Comparison of ENCODE assay signal across 25 mouse cellular contexts in the genomic region with DNA sequence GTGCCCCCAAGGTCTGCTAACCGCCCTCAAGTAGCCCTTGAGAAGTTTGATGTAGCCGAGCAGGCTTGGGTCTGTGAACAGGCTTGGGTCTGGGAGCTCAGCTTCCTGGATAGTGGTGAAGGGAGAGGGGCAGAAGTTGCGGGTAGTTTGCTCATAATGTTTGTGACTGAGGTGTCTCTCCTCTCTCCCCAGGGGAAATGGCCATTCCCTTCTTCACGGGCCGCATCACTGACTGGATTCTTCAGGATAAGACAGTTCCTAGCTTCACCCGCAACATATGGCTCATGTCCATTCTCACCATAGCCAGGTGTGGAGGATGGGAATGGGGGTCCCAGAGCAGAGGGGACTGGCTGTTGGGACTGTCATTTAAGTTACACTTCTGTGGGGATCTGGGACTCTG. TPM values are rescaled to one million over a fixed set of nuclear protein-coding genes. Genes with fewer than 3 reads are reported as not detected.
DNase-seq lines count a peak whose midpoint lies in the region; ATAC-seq and TF ChIP-seq lines count a peak whose summit lies in the region.
"Had no signal": no experiment of that assay in that cellular context is flagged by ENCODE, and none has a peak within 500 bp of the region (broad histone marks: within the 10 kb centered on the region; RNA-seq: fewer than 3 reads in every experiment).

No protein-coding gene starts in this region.

- H3K27ac ChIP-seq in liver, postnatal 0 days (ENCODE audit: low read depth), result no peak overlapping the region
- no peak overlapping the region for H3K27ac ChIP-seq in liver, embryonic 11.5 days (ENCODE audit: low read depth, low read length)
- H3K27ac ChIP-seq in kidney, embryonic 16.5 days (ENCODE audit: low read length), result no peak overlapping the region
- H3K27ac ChIP-seq: embryonic facial prominence, embryonic 15.5 days; forebrain, embryonic 10.5 days; heart, embryonic 15.5 days; hindbrain, embryonic 12.5 days had no signal

- no peaks in the 10 kb centered on the region for H3K9me3 ChIP-seq in liver, postnatal 0 days (ENCODE audit: low read length)
- no peaks in the 10 kb centered on the region for H3K9me3 ChIP-seq in liver, embryonic 11.5 days (ENCODE audit: control insufficient read depth, low read length)
- H3K9me3 ChIP-seq in kidney, embryonic 16.5 days (ENCODE audit: low read length), result no peaks in the 10 kb centered on the region
- H3K9me3 ChIP-seq: embryonic facial prominence, embryonic 15.5 days; forebrain, embryonic 10.5 days; heart, embryonic 15.5 days; hindbrain, embryonic 12.5 days had no signal

- peak overlapping the region; percentile 41 for H3K4me2 ChIP-seq in liver, postnatal 0 days (ENCODE audit: low read depth, low read length)
- no peak overlapping the region for H3K4me2 ChIP-seq in liver, embryonic 11.5 days
- H3K4me2 ChIP-seq in kidney, embryonic 16.5 days (replicated peaks; ENCODE audit: low read depth, low read length), result no peak overlapping the region

- peaks cover 16% of the 10 kb centered on the region for H3K4me1 ChIP-seq in liver, postnatal 0 days (ENCODE audit: insufficient read depth)
- H3K4me1 ChIP-seq in liver, embryonic 11.5 days (replicated peaks; ENCODE audit: control insufficient read depth, insufficient read depth, low read length), result peaks cover 7% of the 10 kb centered on the region
- H3K4me1 ChIP-seq in kidney, embryonic 16.5 days (ENCODE audit: insufficient read depth, low read length), result peaks cover 6% of the 10 kb centered on the region

- H3K27me3 ChIP-seq in liver, postnatal 0 days (ENCODE audit: insufficient read depth, low read length), result no peaks in the 10 kb centered on the region
- H3K27me3 ChIP-seq in liver, embryonic 11.5 days (replicated peaks; ENCODE audit: control insufficient read depth, insufficient read depth, low read length), result peaks cover 77% of the 10 kb centered on the region
- H3K27me3 ChIP-seq in kidney, embryonic 16.5 days (ENCODE audit: insufficient read depth, low read length), result peaks cover 39% of the 10 kb centered on the region

- DNase-seq in heart, adult 11 months, result peak; percentile 88
- DNase-seq in heart, postnatal 25 days (ENCODE audit: low spot score), result no peak
- no peak for DNase-seq in liver, postnatal 0 days
- no peak for DNase-seq in liver, embryonic 11.5 days (ENCODE audit: low spot score)
- peak; percentile 25 for DNase-seq in thymus, postnatal 4 days
- no peak for DNase-seq in thymus, postnatal 10 days (ENCODE audit: low spot score in 2 of 2)
- DNase-seq: adrenal gland, postnatal 14 days; B cell, adult 2 months; cerebellum, adult 8-10 months; cerebellum, postnatal 14 days; embryo, embryonic 11 days; gastrocnemius, adult 2 months; gastrocnemius, postnatal 25 days; heart, postnatal 4 days had no signal

- TF ChIP-seq EP300 in liver, postnatal 0 days (IDR thresholded peaks at IDR 0.05; ENCODE audit: low read depth), result no peak

- H3K36me3 ChIP-seq in liver, postnatal 0 days (replicated peaks; ENCODE audit: insufficient read depth, low read length), result peaks cover 24% of the 10 kb centered on the region
- H3K36me3 ChIP-seq in liver, embryonic 11.5 days (ENCODE audit: control insufficient read depth, insufficient read depth, low read length), result no peaks in the 10 kb centered on the region
- no peaks in the 10 kb centered on the region for H3K36me3 ChIP-seq in kidney, embryonic 16.5 days (ENCODE audit: insufficient read depth, low read length)
- H3K36me3 ChIP-seq: embryonic facial prominence, embryonic 15.5 days; forebrain, embryonic 10.5 days; heart, embryonic 15.5 days; hindbrain, embryonic 12.5 days had no signal

- no peak for TF ChIP-seq CTCF in liver, postnatal 0 days (IDR thresholded peaks at IDR 0.05; ENCODE audit: low read depth)

- 68% methylated on average over 6 of the region's 6 CpGs for WGBS in liver, postnatal 0 days (ENCODE audit: insufficient replicate concordance)
- 67% methylated on average over 6 of the region's 6 CpGs for WGBS in liver, embryonic 11.5 days
- WGBS in kidney, embryonic 16.5 days, result 72% methylated on average over 6 of the region's 6 CpGs

- no peak for ATAC-seq in liver, postnatal 0 days
- no peak for ATAC-seq in liver, embryonic 11.5 days (replicated peaks; ENCODE audit: low FRiP score)
- ATAC-seq in CD4-positive, CD25-positive, alpha-beta regulatory T cell, adult 4 months, result no peak
- no peak for ATAC-seq in kidney, embryonic 16.5 days (ENCODE audit: low FRiP score, low TSS enrichment)
- ATAC-seq: activated CD4-positive, CD25-positive, alpha-beta regulatory T cell, adult 4 months; forebrain, embryonic 14.5 days; hindbrain, embryonic 16.5 days; Patski had no signal

- intact Hi-C loops in heart, postnatal 25 days (cut with DNase I), result loop anchor here (2.0 kb wide), 1 partner anchor 16 kb away; no protein-coding TSS in a partner anchor

- H3K9ac ChIP-seq in liver, postnatal 0 days (replicated peaks), result no peak overlapping the region
- no peak overlapping the region for H3K9ac ChIP-seq in liver, embryonic 11.5 days (ENCODE audit: low read depth, low read length)
- H3K9ac ChIP-seq in kidney, embryonic 16.5 days (replicated peaks; ENCODE audit: low read length), result no peak overlapping the region
- H3K9ac ChIP-seq: hindbrain, embryonic 12.5 days had no signal

- no peak overlapping the region for H3K4me3 ChIP-seq in liver, postnatal 0 days (ENCODE audit: low read depth, low read length)
- H3K4me3 ChIP-seq in liver, embryonic 11.5 days (ENCODE audit: low read depth, low read length), result no peak overlapping the region
- H3K4me3 ChIP-seq in kidney, embryonic 16.5 days (ENCODE audit: low read length), result no peak overlapping the region

RNA-seq across cellular contexts. Expression of gene Psmb9, which starts 1.4 kb away (rescaled TPM):
- total RNA-seq in heart, postnatal 25 days (2021), result 1 to 10 TPM; 5.4 to 8.5 TPM
- 20.4 and 22.9 TPM in 2 replicates for polyA plus RNA-seq in liver, postnatal 0 days (2015; fragmentation: Nextera tagmentation; extraction: Ambion mirVana)
- 2.3 and 4.0 TPM in 2 replicates for polyA plus RNA-seq in liver, embryonic 11.5 days (2014; fragmentation: Nextera tagmentation; extraction: Ambion mirVana)
- 100 to 1,000 TPM; 280 to 324 TPM for polyA plus RNA-seq in CD4-positive, CD25-positive, alpha-beta regulatory T cell, adult 4 months (2017; shearing (Covaris generic))
- polyA plus RNA-seq in kidney, embryonic 16.5 days (2015; fragmentation: Nextera tagmentation; extraction: Ambion mirVana), result 2.0 and 2.4 TPM in 2 replicates

RNA-seq across cellular contexts. Expression of gene Tap1, which starts 1.6 kb away (rescaled TPM):
- total RNA-seq in heart, postnatal 25 days (2021), result 1 to 10 TPM; 3.9 to 5.5 TPM
- polyA plus RNA-seq in liver, postnatal 0 days (2015; fragmentation: Nextera tagmentation; extraction: Ambion mirVana), result 8.8 and 9.3 TPM in 2 replicates
- 1.5 and 1.8 TPM in 2 replicates for polyA plus RNA-seq in liver, embryonic 11.5 days (2014; fragmentation: Nextera tagmentation; extraction: Ambion mirVana)
- polyA plus RNA-seq in CD4-positive, CD25-positive, alpha-beta regulatory T cell, adult 4 months (2017; shearing (Covaris generic)), result 100 to 1,000 TPM; 163 to 238 TPM
- polyA plus RNA-seq in kidney, embryonic 16.5 days (2015; fragmentation: Nextera tagmentation; extraction: Ambion mirVana), result 4.7 and 5.5 TPM in 2 replicates

RNA-seq across cellular contexts. Expression of gene Psmb8, which starts 8.5 kb away (rescaled TPM):
- 10 to 100 TPM in 1 of 2 experiments, 1 to 10 TPM in 1; 9.7 to 11.8 TPM for total RNA-seq in heart, postnatal 25 days (2021)
- 49.7 and 51.6 TPM in 2 replicates for polyA plus RNA-seq in liver, postnatal 0 days (2015; fragmentation: Nextera tagmentation; extraction: Ambion mirVana)
- polyA plus RNA-seq in liver, embryonic 11.5 days (2014; fragmentation: Nextera tagmentation; extraction: Ambion mirVana), result 8.4 and 10.3 TPM in 2 replicates
- polyA plus RNA-seq in CD4-positive, CD25-positive, alpha-beta regulatory T cell, adult 4 months (2017; shearing (Covaris generic)), result 100 to 1,000 TPM; 781 to 871 TPM
- polyA plus RNA-seq in kidney, embryonic 16.5 days (2015; fragmentation: Nextera tagmentation; extraction: Ambion mirVana), result 6.4 and 7.2 TPM in 2 replicates

RNA-seq across cellular contexts. Expression of gene Tap2, which starts 14.3 kb away (rescaled TPM):
- 10 to 100 TPM; 21.2 to 22.0 TPM for total RNA-seq in heart, postnatal 25 days (2021)
- 9.8 and 10.5 TPM in 2 replicates for polyA plus RNA-seq in liver, postnatal 0 days (2015; fragmentation: Nextera tagmentation; extraction: Ambion mirVana)
- polyA plus RNA-seq in liver, embryonic 11.5 days (2014; fragmentation: Nextera tagmentation; extraction: Ambion mirVana), result 6.6 and 7.4 TPM in 2 replicates
- 100 to 1,000 TPM in 1 of 2 experiments, 10 to 100 TPM in 1; 78.9 to 260 TPM for polyA plus RNA-seq in CD4-positive, CD25-positive, alpha-beta regulatory T cell, adult 4 months (2017; shearing (Covaris generic))
- 5.2 and 5.8 TPM in 2 replicates for polyA plus RNA-seq in kidney, embryonic 16.5 days (2015; fragmentation: Nextera tagmentation; extraction: Ambion mirVana)

RNA-seq across cellular contexts. Expression of gene H2-DMb1, which starts 36.1 kb away (rescaled TPM):
- 1 to 10 TPM; 1.1 to 1.3 TPM for total RNA-seq in heart, postnatal 25 days (2021)
- 3.9 and 4.0 TPM in 2 replicates for polyA plus RNA-seq in liver, postnatal 0 days (2015; fragmentation: Nextera tagmentation; extraction: Ambion mirVana)
- 0.19 and 0.43 TPM in 2 replicates for polyA plus RNA-seq in liver, embryonic 11.5 days (2014; fragmentation: Nextera tagmentation; extraction: Ambion mirVana)
- polyA plus RNA-seq in CD4-positive, CD25-positive, alpha-beta regulatory T cell, adult 4 months (2017; shearing (Covaris generic)), result 1 to 10 TPM; 3.4 to 6.2 TPM
- polyA plus RNA-seq in kidney, embryonic 16.5 days (2015; fragmentation: Nextera tagmentation; extraction: Ambion mirVana), result 7.2 and 8.6 TPM in 2 replicates
- polyA plus RNA-seq: erythroblast, embryonic 14.5 days had no signal

Comparison
In these comparisons a context has a peak if more than half of its experiments do, and no peak if none do; other contexts are left out.
1. DNase-seq: peak in heart, adult 11 months (single experiment) and thymus, postnatal 4 days (single experiment); none in heart, postnatal 25 days (single experiment), liver, postnatal 0 days (single experiment), liver, embryonic 11.5 days (single experiment) and thymus, postnatal 10 days (0 of 2).
2. RNA of gene Psmb9, which starts 1.4 kb away (polyA plus RNA-seq): 280 to 324 TPM in CD4-positive, CD25-positive, alpha-beta regulatory T cell, adult 4 months; 20.4 to 22.9 TPM in liver, postnatal 0 days, 2.3 to 4.0 TPM in liver, embryonic 11.5 days and 2.0 to 2.4 TPM in kidney, embryonic 16.5 days; every median in the first group is over 10 times any median in the second.
3. RNA of gene Tap1, which starts 1.6 kb away (polyA plus RNA-seq): 163 to 238 TPM in CD4-positive, CD25-positive, alpha-beta regulatory T cell, adult 4 months; 8.8 to 9.3 TPM in liver, postnatal 0 days, 4.7 to 5.5 TPM in kidney, embryonic 16.5 days and 1.5 to 1.8 TPM in liver, embryonic 11.5 days; every median in the first group is over 10 times any median in the second.
4. RNA of gene Psmb8, which starts 8.5 kb away (polyA plus RNA-seq): 781 to 871 TPM in CD4-positive, CD25-positive, alpha-beta regulatory T cell, adult 4 months; 49.7 to 51.6 TPM in liver, postnatal 0 days, 8.4 to 10.3 TPM in liver, embryonic 11.5 days and 6.4 to 7.2 TPM in kidney, embryonic 16.5 days; every median in the first group is over 10 times any median in the second.